Mouse (Mus musculus): ENCODE results near the gene Rgs11. TPM values are rescaled to one million over a fixed set of nuclear protein-coding genes. Genes with fewer than 3 reads are reported as not detected.

Gene Rgs11
- 2.7 and 29.7 TPM in 2 replicates for polyA plus RNA-seq (2012; rRNA removed; ENCODE audit: low replicate concordance)

GRCm38 (mm10) chr17:26202737-26203136 lies at the start of gene Rgs11:
TSS of gene Rgs11 (plus strand) at chr17:26202951.

DNA sequence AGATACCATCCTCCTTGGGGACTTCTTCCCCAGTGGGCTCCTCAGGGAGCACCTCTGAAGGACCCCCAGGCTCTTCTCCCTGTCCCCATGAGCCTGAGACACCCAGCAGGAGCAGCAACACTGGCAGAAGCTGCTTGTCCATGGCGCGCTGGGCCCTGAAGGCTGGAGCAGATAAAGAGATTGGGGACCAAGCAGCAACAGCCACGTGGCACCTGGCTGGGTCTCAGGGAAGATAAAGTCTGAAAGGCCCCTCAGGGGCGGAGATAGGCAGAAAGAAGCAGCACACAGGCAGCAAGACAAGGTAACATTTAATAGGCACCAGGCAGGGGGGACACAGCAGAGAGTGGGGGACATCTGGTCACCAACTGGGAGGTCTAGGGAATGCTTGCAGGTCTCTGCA lies 3.9 kb upstream of the Rgs11 start, which contains the start of gene Pdia2:
Pdia2 (minus strand) TSS at position 196 of the 400 bp plus-strand sequence.

GRCm38 (mm10) chr17:26207686-26208085 lies 4.9 kb downstream of the Rgs11 start, which contains the start of gene Arhgdig:
TSS of gene Arhgdig (minus strand) at chr17:26207786.

DNA sequence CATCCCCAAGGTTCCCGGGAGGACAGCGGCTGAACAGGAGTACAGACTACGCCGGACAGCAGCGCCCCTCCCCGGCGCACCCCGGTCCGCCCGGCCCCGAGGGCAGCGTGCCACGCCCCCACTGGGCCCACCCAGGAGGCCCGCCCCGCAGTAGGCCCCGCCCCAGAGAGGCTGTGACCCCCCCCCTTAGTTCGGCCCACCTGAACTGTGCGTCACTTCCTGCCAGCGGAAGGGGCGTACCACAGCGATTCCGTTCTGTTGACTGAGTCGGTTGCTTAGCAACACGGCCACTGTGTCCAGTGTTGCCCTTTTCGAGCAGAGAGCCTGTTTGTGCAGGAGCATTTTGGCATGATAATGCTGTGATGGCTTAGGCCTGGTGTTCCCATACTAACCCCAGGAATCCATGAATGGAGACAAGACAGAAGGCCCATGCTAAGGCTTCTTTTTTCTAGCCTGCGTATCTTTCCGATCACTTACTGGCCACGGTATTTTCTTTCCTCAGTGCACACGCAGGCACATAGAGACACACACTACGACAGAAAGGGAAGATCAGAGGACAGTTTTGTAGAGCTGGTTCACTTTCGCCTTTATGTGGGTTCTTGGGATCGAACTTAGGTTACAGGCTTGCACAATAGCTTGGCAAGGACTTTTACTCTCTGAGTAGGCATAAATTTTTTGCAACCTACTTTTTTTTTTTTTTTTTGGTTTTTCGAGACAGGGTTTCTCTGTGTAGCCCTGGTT lies 41.5 kb downstream of the Rgs11 start, which contains the start of gene Fam234a:
Fam234a (minus strand) TSS at position 142 of the 741 bp plus-strand sequence.

GRCm38 (mm10) chr17:26252539-26253251 lies 49.9 kb downstream of the Rgs11 start, which contains the start of gene Luc7l:
TSS of gene Luc7l (plus strand) at chr17:26252896.

Other genes with a start within 250 kb of the Rgs11 start
- gene Capn15, start 217.2 kb upstream of the Rgs11 start, polyA plus RNA-seq (2012; rRNA removed; ENCODE audit: low replicate concordance), result 74.2 and 92.9 TPM in 2 replicates
- gene Rab11fip3, start 133.4 kb upstream of the Rgs11 start, polyA plus RNA-seq (2012; rRNA removed; ENCODE audit: low replicate concordance), result 46.4 and 91.6 TPM in 2 replicates
- gene Decr2, start 112.6 kb upstream of the Rgs11 start, polyA plus RNA-seq (2012; rRNA removed; ENCODE audit: low replicate concordance), result 15.3 and 18.5 TPM in 2 replicates
- gene Nme4, start 107.3 kb upstream of the Rgs11 start, polyA plus RNA-seq (2012; rRNA removed; ENCODE audit: low replicate concordance), result 12.7 and 15.1 TPM in 2 replicates
- gene Tmem8, start 89.7 kb upstream of the Rgs11 start, polyA plus RNA-seq (2012; rRNA removed; ENCODE audit: low replicate concordance), result 256 and 334 TPM in 2 replicates
- 55.6 and 73.6 TPM in 2 replicates for gene Mrpl28, start 79.5 kb upstream of the Rgs11 start, polyA plus RNA-seq (2012; rRNA removed; ENCODE audit: low replicate concordance)
- 13.2 and 13.6 TPM in 2 replicates for gene Axin1, start 64.3 kb upstream of the Rgs11 start, polyA plus RNA-seq (2012; rRNA removed; ENCODE audit: low replicate concordance)
- 0.60 and 32.8 TPM in 2 replicates for gene Pdia2, start 3.9 kb upstream of the Rgs11 start, polyA plus RNA-seq (2012; rRNA removed; ENCODE audit: low replicate concordance)
- 2.7 and 18.3 TPM in 2 replicates for gene Arhgdig, start 4.8 kb downstream of the Rgs11 start, polyA plus RNA-seq (2012; rRNA removed; ENCODE audit: low replicate concordance)
- gene Fam234a, start 41.3 kb downstream of the Rgs11 start, polyA plus RNA-seq (2012; rRNA removed; ENCODE audit: low replicate concordance), result 278 and 463 TPM in 2 replicates
- gene Luc7l, start 49.9 kb downstream of the Rgs11 start, polyA plus RNA-seq (2012; rRNA removed; ENCODE audit: low replicate concordance), result 6.7 and 8.1 TPM in 2 replicates
- 21.0 and 52.6 TPM in 2 replicates for gene Neurl1b, start 211.9 kb downstream of the Rgs11 start, polyA plus RNA-seq (2012; rRNA removed; ENCODE audit: low replicate concordance)